Mouse (Mus musculus): ENCODE data around the gene Fbxl2.
A peak's percentile ranks its signal among the peaks of the same experiment; 100 is the strongest.

Gene Fbxl2

GRCm38 (mm10) chr9:114019012-114019762 is 26.8 kb downstream of the Fbxl2 start:
- no peak for DNase-seq (ENCODE audit: low read depth, low spot score)

DNA sequence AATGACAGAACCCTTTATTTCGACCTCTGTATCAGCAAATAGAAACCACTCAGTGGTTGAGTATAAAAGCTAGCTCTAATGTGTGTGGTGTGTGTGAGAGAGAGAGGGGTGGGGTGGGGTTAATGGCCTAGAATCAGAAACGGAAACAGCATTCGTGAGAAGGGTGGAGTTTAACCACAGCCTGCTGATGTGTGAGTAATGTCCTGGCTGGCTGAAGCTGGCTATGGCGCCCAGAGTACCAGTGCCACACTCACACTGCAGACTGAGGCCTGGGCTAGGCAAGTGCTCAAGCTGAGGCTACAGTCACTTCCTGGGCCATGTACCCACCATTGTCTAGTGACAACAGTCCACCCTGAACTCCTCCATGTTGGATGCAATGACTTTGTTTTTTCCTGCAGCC is 29.6 kb downstream of the Fbxl2 start:
- no peak for DNase-seq (ENCODE audit: low read depth, low spot score)

DNA sequence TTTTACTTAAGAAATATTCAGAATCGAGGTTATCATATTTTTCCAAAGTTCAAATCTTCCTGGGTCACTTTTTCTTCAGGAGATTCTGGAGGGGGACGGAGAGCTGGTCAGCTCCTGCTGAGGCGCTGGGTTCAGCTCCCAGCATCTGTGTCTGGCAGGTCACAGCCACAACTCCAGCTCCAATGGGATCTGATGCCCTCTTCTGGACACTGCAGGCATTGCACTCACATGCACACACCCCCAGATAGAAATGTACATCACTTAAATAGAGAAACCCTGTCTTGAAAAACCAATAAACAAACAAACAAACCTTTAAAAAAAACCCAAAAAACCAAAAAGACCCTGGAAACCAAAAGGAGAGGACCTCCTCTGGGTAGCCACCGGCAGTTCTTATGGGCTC is 30.3 kb downstream of the Fbxl2 start:
- DNase-seq (ENCODE audit: low read depth, low spot score), result no peak

DNA sequence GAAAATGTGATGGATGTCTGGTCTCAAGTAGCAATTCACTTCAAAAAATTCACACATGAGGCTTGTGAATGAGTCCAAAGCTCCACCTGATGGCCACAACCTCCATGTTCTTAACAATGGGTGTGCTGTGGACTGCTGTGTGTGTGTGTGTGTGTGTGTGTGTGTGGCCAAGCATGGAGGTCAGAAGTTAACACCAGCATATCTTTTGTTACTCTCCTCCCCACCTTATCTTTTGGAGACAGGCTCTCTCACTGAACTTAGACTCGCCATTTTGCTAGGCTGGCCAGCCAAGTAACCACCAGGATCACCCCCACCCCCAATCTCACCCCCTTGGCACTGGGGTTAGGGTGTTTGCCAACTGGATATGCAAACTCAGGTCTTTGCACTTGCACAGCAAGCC is 32.0 kb downstream of the Fbxl2 start:
- no peak for DNase-seq (ENCODE audit: low read depth, low spot score)

DNA sequence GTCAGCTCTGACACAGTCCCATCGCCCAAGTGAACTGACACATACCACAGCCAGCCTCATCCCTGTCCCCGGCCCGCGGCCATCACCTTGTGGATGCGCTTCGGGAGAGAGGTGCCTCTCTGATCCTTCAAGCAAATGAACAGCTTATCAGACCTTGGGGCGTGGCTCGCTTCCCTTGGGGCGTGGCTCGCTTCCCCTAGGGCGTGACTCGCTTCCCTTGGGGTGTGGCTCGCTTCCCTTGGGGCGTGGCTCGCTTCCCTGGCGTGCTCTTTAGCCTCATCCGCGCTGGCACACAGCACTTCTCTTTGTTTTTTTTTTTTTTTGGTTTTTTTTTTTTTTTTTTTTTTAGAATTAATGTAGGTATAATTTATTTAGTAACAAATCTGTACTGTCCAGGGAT is 34.8 kb downstream of the Fbxl2 start:
- DNase-seq (ENCODE audit: low read depth, low spot score), result no peak

DNA sequence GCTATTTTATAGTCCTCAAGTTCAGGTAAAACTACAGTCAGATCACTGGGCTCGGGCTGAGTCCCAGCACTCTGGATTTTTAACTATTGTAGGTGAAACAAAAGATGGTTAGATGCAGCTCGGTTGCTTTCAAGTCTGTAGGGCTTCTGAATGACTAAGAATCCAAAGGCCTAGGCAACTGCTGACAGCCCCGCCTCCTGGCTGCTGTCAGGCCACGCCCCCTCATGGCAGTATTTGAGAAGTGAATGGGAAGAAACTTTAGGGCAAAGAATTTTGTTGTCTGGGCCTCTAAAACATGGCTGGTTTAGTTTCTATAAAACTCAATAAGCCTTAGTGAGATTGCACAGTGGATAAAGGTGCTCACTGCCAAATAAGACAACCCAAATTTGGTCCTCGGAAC is 36.5 kb downstream of the Fbxl2 start:
- no peak for DNase-seq (ENCODE audit: low read depth, low spot score)

GRCm38 (mm10) chr9:114007850-114008350 is 38.1 kb downstream of the Fbxl2 start:
- no peak for DNase-seq (ENCODE audit: low read depth, low spot score)

DNA sequence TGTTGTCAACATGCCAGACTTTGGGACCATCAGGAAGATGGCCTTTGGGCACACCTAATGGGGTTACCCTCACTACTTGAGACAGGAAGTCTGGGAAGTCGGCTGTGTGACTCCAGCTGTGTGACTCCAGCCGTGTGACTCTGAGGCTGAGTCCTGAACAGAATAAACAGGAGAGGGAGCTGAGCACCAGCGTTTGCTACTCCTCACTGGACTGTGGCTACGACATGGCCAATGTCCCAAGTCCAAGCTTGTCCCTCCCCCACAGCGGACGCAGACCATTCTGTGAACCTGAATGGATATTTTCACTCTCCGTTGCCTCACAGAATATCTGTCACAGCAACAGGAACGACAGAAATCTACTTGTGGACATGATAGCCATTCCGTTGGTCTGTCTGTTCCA is 39.2 kb downstream of the Fbxl2 start:
- no peak for DNase-seq (ENCODE audit: low read depth, low spot score)

DNA sequence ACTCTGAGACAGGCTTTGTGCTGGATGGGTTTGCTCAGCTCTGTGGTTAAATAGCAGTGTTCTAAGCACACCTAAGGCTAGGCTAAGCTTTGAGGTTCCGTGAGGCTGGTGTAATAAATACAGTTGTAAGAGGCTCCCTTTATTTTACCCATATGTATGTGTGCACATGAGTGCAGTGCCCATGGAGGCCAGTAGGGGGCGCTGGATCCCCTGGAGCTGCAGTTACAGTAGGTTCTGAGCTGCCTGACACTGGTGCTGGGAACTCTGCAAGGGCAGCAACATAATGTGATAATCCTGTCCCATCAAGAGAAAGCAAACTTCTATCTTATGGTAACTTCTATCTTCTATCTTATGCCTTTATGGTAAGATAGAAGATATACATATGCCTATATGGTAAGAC is 47.7 kb downstream of the Fbxl2 start:
- no peak for DNase-seq (ENCODE audit: low read depth, low spot score)

GRCm38 (mm10) chr9:113992810-113993209 is 53.2 kb downstream of the Fbxl2 start:
- no peak for DNase-seq (ENCODE audit: low read depth, low spot score)

DNA sequence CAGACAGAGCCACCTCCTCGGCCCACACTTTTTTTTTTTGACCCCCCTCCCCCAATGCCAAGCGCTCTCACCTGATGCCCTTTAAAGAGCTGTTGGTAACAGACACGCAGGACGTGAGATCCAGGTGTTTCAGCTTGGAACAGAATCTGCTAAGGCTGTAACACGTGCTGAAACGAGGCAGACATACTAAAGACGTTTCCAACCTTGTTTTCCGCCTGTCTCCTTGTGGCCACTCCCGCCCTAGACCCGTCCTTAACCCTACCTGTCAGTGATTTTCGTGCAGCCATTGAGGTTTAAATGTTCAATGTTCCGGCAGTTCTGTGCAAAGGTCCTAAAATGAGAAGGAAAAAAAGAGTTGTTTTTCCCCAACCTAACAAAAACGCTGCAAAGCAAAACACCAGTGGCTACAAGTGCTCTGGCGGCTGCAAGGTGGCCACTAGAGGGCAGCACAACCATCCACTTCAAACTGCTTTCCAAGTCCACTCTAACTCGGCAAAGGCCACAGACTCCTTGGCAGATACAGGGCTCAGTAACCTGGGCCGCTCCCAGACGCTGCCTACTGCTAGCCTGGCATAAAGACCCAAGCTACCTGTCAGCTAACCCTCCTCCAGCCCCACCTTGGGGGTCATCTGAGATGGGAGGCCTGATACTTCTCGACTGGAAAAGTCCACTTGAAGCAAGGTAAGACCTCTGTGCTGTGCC is 55.3 kb downstream of the Fbxl2 start:
- peak; percentile 78 for DNase-seq (ENCODE audit: low read depth, low spot score)

GRCm38 (mm10) chr9:113984946-113985620 is 60.9 kb downstream of the Fbxl2 start:
- no peak for DNase-seq (ENCODE audit: low read depth, low spot score)

DNA sequence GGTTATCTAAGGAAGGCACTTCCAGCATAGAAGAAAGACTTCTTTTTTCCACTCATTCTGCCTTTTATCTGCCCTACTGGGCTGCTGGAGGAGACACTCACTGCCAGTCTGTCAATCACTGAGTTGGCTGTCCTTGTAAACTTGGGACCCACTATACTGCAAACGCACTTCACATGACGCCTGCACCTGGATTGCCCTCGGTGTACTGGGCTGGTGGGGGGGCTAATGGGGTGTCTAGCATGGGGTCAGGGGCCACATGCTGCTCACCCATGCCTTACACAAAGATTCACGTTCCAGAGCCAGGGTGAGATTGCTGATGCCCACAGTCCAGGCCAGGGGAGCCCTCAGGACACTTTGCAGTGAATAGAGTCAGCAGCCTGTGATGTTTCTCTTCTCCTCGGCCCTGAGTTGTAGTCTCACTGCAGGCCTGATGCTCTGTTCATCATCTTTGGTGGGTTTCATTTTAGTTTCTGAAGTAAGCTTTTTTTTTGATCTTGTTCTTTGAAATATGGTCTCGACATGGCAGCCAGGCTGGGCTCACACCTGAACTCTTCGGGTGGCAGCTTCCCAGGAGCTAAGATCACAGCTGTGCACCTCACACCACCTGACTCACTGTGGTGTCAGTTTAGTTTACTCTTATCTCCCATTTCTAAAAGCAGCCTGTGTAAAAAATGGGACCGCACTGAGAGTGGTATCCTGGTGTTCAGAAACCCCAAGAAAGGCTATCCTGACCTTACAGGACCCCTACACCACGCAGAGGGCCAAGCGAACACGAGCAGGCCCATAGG is 62.9 kb downstream of the Fbxl2 start:
- DNase-seq (ENCODE audit: low read depth, low spot score), result no peak

DNA sequence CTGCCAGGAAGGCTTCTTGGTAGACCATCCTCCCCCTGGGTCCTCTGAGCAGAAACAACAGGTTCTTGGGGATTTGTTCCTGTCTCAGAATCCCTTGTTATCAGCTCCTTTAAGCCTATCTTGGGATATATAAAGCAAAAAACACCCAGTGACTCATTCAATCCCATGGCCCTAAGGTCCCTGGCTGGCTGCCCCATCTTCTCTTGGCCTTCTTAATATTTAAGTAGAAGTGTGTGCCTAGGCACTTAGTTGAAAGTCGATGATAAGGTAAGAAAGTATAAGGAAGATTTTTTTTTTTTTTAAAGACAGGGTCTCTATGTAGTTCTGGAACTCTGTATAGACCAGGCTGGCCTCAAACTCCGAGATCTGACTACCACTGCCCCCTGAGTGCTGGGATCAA is 63.5 kb downstream of the Fbxl2 start:
- no peak for DNase-seq (ENCODE audit: low read depth, low spot score)

- peak; percentile 30 for DNase-seq (ENCODE audit: low read depth, low spot score)
Measured at GRCm38 (mm10) chr9:113981099-113981880, 64.7 kb downstream of the Fbxl2 start.

DNA sequence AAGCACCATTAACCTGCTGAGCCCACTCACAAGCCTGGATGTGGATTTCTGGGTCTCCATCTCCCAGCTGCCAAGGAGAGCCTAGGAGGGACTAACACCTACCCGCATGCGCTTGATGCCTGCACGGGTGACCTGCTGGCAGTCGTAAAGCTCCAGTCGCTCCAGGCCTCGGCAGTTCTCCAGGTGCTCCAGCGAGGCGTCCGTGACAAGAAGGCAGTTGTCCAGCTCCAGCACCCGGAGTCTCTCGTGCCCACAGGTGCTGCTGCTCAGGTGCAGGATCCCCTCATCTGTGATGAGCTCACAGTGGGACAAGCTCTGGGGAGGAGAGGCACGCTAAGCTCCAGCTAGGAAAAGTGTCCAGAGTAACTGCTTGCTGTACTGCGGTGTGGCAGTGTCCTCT is 66.6 kb downstream of the Fbxl2 start:
- DNase-seq (ENCODE audit: low read depth, low spot score), result no peak

- no peak for DNase-seq (ENCODE audit: low read depth, low spot score)
Measured at GRCm38 (mm10) chr9:113978656-113979055, 67.3 kb downstream of the Fbxl2 start.

- no peak for DNase-seq (ENCODE audit: low read depth, low spot score)
Measured at GRCm38 (mm10) chr9:113977225-113977840, 68.7 kb downstream of the Fbxl2 start.

- DNase-seq (ENCODE audit: low read depth, low spot score), result no peak
Measured at GRCm38 (mm10) chr9:113976264-113976663, 69.7 kb downstream of the Fbxl2 start.

DNA sequence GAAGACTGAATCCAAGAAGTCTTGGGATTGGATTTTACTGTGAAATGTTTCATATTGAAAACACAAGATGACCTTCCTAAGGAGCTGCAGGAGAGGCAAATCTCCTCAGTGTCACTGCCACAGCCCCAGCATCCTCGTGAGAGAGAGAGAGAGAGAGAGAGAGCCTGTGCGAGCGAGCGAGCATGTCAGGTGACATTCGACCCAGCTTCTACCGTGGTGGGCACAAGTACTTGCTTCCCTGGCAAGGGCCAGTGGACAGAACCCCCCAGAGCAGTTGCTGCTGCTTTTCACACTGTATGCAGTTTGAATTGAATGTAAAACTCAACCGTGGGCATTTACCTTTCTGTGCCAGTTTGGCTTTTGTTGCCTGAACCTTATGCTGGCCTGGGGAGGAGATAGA is 70.5 kb downstream of the Fbxl2 start:
- no peak for DNase-seq (ENCODE audit: low read depth, low spot score)

DNA sequence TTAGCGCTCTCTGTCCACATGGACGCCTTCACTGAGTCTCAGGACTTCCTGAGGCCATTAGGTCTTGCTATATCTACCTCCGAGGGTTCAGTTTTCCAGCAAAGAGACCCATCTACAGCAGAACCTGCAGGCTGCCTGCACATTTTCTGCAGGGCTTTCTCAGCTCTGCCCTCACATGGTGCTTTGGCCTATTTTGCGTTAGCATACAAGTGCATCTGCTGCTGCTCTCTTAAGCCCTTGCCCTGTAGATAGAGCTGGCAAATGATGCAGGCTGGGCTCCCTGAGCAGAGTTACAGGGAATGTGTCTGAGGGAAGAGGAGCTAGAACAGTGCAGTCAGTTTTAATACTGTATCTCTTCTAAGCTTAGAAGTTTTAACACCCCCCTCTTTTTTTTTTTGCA is 71.0 kb downstream of the Fbxl2 start:
- no peak for DNase-seq (ENCODE audit: low read depth, low spot score)
